Mouse (Mus musculus): ENCODE measurements around the gene Gnai2.

- TF ChIP-seq POLR2A (IDR thresholded peaks at IDR 0.05; ENCODE audit: insufficient read length, low read depth) (no peak), USF1 (IDR thresholded peaks at IDR 0.05; ENCODE audit: low read depth) (no peak), E2F4 (IDR thresholded peaks at IDR 0.05; ENCODE audit: insufficient read depth) (no peak), MYOD1 (IDR thresholded peaks at IDR 0.05; ENCODE audit: control insufficient read depth in 1 of 3, insufficient read length in 2 of 3, low read depth in 2 of 3) (no peak), CEBPB (IDR thresholded peaks at IDR 0.05; ENCODE audit: insufficient read depth, poor library complexity, severe bottlenecking) (no peak), MAX (IDR thresholded peaks at IDR 0.05; ENCODE audit: low read depth) (no peak), POLR2AphosphoS2 (IDR thresholded peaks at IDR 0.05; ENCODE audit: insufficient read length, low read depth) (no peak)
Observed at GRCm38 (mm10) chr9:107637070-107637469, 1.9 kb upstream of the Gnai2 start.

All from myocyte (in vitro differentiated cells).